Mouse (Mus musculus) liver, adult 2 months (tissue): ENCODE measurements around the gene Qsox1.
A peak's percentile ranks its signal among the peaks of the same experiment; 100 is the strongest.

Experiments used
- CTCF ChIP-seq: fragments of 200-500 bp; IDR thresholded peaks from 2 replicates; pipeline ENCODE4 v1.5.1; 2011; ENCODE audit warnings: low read depth, low read length, control low read depth
- POLR2A ChIP-seq: fragments of 200-500 bp; IDR thresholded peaks from 2 replicates; pipeline ENCODE4 v1.6.1; 2011; ENCODE audit warnings: low read length, control low read depth; ENCODE audit not compliant: insufficient read depth; ENCODE audit errors: extremely low read depth

DNA sequence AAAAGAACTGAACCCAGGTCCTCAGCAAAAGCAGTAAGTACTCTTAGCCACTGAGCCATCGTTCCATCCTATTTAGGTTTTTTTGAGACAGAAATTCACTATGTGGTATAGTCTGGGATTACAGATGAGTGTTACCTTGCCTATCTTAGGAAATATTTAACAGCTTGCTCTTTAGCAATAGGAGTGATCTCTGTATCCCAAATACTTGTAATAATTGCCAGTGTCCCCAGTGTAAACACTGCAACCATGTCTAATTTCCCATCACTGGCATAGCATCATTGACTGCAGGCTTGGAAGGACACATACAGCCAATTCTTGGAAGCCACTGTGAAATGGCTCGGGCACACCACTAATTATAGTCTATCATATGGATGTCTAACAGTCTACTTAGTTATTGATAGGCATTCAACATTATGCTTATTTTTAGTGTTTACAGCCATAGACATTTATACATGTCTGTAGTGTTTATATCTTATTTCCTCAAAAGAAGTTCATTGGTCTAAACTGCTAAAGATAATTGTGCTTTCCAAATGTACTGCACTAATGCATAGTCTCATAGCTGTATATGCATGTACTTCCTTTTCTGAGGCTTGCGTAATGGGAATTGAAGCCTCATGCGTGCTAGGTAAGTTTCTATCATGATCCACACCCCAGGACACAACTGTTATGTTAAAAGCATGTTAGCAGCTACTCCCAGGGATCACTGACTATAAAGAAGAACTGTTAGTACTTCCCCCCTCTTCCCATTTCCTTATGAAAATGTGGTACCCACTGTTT lies 13.4 kb upstream of the Qsox1 start:
- peak; percentile 11; the same call in 1 of the 2 replicates for TF ChIP-seq CTCF
- TF ChIP-seq POLR2A: no peak
